Mouse (Mus musculus) bone marrow, adult 2 months (tissue): ENCODE data around the gene Ogdh.

Experiments
- CTCF ChIP-seq: fragments of 200-500 bp; IDR thresholded peaks from 2 replicates; pipeline ENCODE4 v1.5.1; 2011; ENCODE audit warnings: low read length, control low read depth; ENCODE audit not compliant: control insufficient read depth, insufficient read depth
- POLR2A ChIP-seq: fragments of 200-500 bp; IDR thresholded peaks from 2 replicates; pipeline ENCODE4 v1.6.1; 2011; ENCODE audit warnings: low read depth, mild to moderate bottlenecking, control low read depth, low read length, borderline replicate concordance; ENCODE audit not compliant: control insufficient read depth

DNA sequence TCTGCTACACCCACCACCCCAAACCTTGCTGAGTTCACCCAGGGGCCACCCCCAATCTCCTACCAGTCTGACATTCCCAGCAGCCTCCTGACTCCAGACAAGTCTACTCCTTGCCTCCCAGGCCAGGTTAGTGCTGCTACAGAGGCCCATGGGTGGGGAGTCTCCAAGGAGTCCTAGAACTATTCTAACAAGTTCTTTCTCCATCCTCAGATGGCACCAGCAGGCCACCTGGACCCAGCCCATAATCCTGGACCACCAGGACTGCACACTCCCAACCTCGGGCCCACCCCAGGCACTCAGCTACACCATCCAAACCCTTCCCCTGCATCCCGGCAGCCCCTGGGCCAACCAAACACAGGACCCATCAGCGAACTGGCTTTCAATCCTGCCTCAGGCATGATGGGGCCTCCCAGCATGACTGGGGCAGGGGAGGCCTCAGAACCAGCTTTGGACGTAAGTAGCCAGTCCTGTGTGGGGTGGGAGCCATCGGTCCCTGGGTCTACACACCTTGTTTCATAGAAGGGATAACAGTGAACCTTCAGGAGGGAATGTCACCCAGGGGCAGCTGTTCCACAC is 112.5 kb downstream of the Ogdh start:
- TF ChIP-seq POLR2A (no peak), CTCF (no peak)
